9 mouse cellular contexts compared by ENCODE assay signal in the genomic region with DNA sequence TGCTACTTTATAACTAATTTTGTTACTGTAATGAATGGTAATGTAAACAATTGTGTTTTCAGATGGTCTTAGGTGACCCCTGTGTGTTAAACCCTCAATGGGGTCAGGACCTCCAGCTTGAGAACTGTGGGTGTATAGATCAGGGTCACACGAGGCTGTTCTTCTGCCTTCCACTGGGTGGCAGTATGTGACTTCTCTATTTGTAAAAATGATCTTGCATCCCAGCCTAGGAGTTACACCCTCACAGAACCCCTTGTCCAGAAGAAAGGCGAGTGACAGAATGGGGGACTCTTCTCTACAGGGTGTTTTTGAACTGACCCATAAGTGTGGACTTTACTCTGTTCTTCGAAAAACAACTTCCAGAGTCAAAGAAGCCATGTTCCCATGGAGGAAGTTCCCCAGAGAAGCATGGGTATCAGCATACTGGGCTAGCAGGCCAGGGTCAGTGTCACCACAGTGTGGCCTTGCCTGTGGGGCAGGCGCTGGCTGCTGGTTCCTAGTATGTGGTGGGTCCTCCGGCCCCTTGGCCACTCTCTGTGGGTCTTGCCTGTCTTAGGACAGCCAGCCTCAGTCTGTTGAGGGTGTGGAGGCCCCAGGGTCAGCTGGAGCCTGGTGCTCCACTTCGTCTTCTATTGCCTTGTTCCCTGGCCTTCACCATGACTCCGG. TPM values are rescaled to one million over a fixed set of nuclear protein-coding genes. Genes with fewer than 3 reads are reported as not detected.
DNase-seq lines count a peak whose midpoint lies in the region; ATAC-seq and TF ChIP-seq lines count a peak whose summit lies in the region.
"Had no signal": no experiment of that assay in that cellular context is flagged by ENCODE, and none has a peak within 500 bp of the region (broad histone marks: within the 10 kb centered on the region; RNA-seq: fewer than 3 reads in every experiment).

No protein-coding gene starts in this region.

- H3K9me3 ChIP-seq in embryonic facial prominence, embryonic 11.5 days (replicated peaks; ENCODE audit: control insufficient read depth, low read length) = no peaks in the 10 kb centered on the region
- no peaks in the 10 kb centered on the region for H3K9me3 ChIP-seq in hindbrain, postnatal 0 days (ENCODE audit: low read length)
- no peaks in the 10 kb centered on the region for H3K9me3 ChIP-seq in midbrain, embryonic 13.5 days
- H3K9me3 ChIP-seq: limb, embryonic 15.5 days had no signal

- no peaks in the 10 kb centered on the region for H3K36me3 ChIP-seq in embryonic facial prominence, embryonic 11.5 days (replicated peaks; ENCODE audit: control insufficient read depth, insufficient read depth, low read depth, low read length)
- H3K36me3 ChIP-seq in hindbrain, postnatal 0 days (ENCODE audit: insufficient read depth, low read length) = peaks cover 25% of the 10 kb centered on the region
- H3K36me3 ChIP-seq in midbrain, embryonic 13.5 days = peaks cover 75% of the 10 kb centered on the region

- H3K27me3 ChIP-seq in embryonic facial prominence, embryonic 11.5 days (ENCODE audit: control insufficient read depth, insufficient read depth, low read length) = no peaks in the 10 kb centered on the region
- H3K27me3 ChIP-seq in hindbrain, postnatal 0 days (ENCODE audit: insufficient read depth, low read length) = no peaks in the 10 kb centered on the region
- H3K27me3 ChIP-seq in midbrain, embryonic 13.5 days = no peaks in the 10 kb centered on the region
- H3K27me3 ChIP-seq: limb, embryonic 15.5 days had no signal

- no peaks in the 10 kb centered on the region for H3K4me1 ChIP-seq in embryonic facial prominence, embryonic 11.5 days (ENCODE audit: control insufficient read depth, insufficient read depth, low read length)
- no peaks in the 10 kb centered on the region for H3K4me1 ChIP-seq in hindbrain, postnatal 0 days (ENCODE audit: insufficient read depth, low read length)
- H3K4me1 ChIP-seq in midbrain, embryonic 13.5 days (replicated peaks) = no peaks in the 10 kb centered on the region
- H3K4me1 ChIP-seq: limb, embryonic 15.5 days had no signal

- H3K4me2 ChIP-seq in embryonic facial prominence, embryonic 11.5 days (ENCODE audit: low read depth, low read length) = no peak overlapping the region
- H3K4me2 ChIP-seq in hindbrain, postnatal 0 days (ENCODE audit: low read depth, low read length) = no peak overlapping the region
- H3K4me2 ChIP-seq in midbrain, embryonic 13.5 days (replicated peaks) = no peak overlapping the region
- H3K4me2 ChIP-seq: limb, embryonic 15.5 days had no signal

- ATAC-seq in embryonic facial prominence, embryonic 11.5 days (replicated peaks; ENCODE audit: insufficient number of reproducible peaks, low FRiP score, low TSS enrichment, low read depth) = no peak
- peak; percentile 75; the same call in 1 of the 2 replicates for ATAC-seq in hindbrain, postnatal 0 days
- ATAC-seq in midbrain, embryonic 13.5 days = peak; percentile 60; the same call in 1 of the 2 replicates

- H3K27ac ChIP-seq in embryonic facial prominence, embryonic 11.5 days (replicated peaks; ENCODE audit: low read depth, low read length) = no peak overlapping the region
- no peak overlapping the region for H3K27ac ChIP-seq in hindbrain, postnatal 0 days
- H3K27ac ChIP-seq in midbrain, embryonic 13.5 days = no peak overlapping the region
- H3K27ac ChIP-seq: limb, embryonic 15.5 days had no signal

- 74% methylated on average over 7 of the region's 7 CpGs for WGBS in embryonic facial prominence, embryonic 11.5 days
- 61% methylated on average over 7 of the region's 7 CpGs for WGBS in hindbrain, postnatal 0 days
- WGBS in midbrain, embryonic 13.5 days = 69% methylated on average over 7 of the region's 7 CpGs

- no peak overlapping the region for H3K9ac ChIP-seq in embryonic facial prominence, embryonic 11.5 days (replicated peaks; ENCODE audit: low read length)
- no peak overlapping the region for H3K9ac ChIP-seq in hindbrain, postnatal 0 days (replicated peaks; ENCODE audit: low read length)
- H3K9ac ChIP-seq in midbrain, embryonic 13.5 days (replicated peaks) = no peak overlapping the region
- H3K9ac ChIP-seq: limb, embryonic 15.5 days had no signal

- no peak overlapping the region for H3K4me3 ChIP-seq in embryonic facial prominence, embryonic 11.5 days (ENCODE audit: low read depth, low read length)
- no peak overlapping the region for H3K4me3 ChIP-seq in hindbrain, postnatal 0 days (ENCODE audit: low read length)
- H3K4me3 ChIP-seq in midbrain, embryonic 13.5 days (replicated peaks) = no peak overlapping the region
- H3K4me3 ChIP-seq: limb, embryonic 15.5 days had no signal

- peak; percentile 14 to 47 for DNase-seq in frontal cortex, postnatal 36 days (ENCODE audit: low spot score in 2 of 2)
- DNase-seq in frontal cortex, postnatal 10 days (ENCODE audit: low spot score in 2 of 2) = no peak
- peak; percentile 24 for DNase-seq in urinary bladder, postnatal 14 days (ENCODE audit: low spot score)
- DNase-seq in urinary bladder, postnatal 10 days (ENCODE audit: low spot score) = no peak
- DNase-seq in embryonic facial prominence, embryonic 11.5 days (ENCODE audit: low spot score) = peak; percentile 79
- DNase-seq in hindbrain, postnatal 0 days (ENCODE audit: low spot score) = peak; percentile 82
- no peak for DNase-seq in gastrocnemius, postnatal 36 days

- intact Hi-C loops in gastrocnemius, postnatal 36 days (cut with DNase I) = loop anchor here (5.0 kb wide), 2 partner anchors 78 to 188 kb away; no protein-coding TSS in a partner anchor

- TF ChIP-seq CTCF in hindbrain, postnatal 0 days (IDR thresholded peaks at IDR 0.05; ENCODE audit: low read depth) = peak; percentile 89

RNA-seq across cellular contexts. Expression of a gene that starts 42.4 kb away (rescaled TPM):
- 23.1 and 28.6 TPM in 2 replicates for polyA plus RNA-seq in embryonic facial prominence, embryonic 11.5 days (2014; fragmentation: Nextera tagmentation; extraction: Ambion mirVana)
- total RNA-seq in hindbrain, postnatal 0 days (2014; rRNA removed) = 49.3 and 52.9 TPM in 2 replicates
- 28.2 and 31.9 TPM in 2 replicates for polyA plus RNA-seq in hindbrain, postnatal 0 days (2015; fragmentation: Nextera tagmentation; extraction: Ambion mirVana)
- polyA plus RNA-seq in midbrain, embryonic 13.5 days (2015; fragmentation: Nextera tagmentation; extraction: Ambion mirVana) = 37.5 and 40.0 TPM in 2 replicates
- 10 to 100 TPM; 19.2 to 23.8 TPM for total RNA-seq in gastrocnemius, postnatal 36 days (2021)

RNA-seq across cellular contexts. Expression of a gene that starts 51.1 kb away (rescaled TPM):
- polyA plus RNA-seq in embryonic facial prominence, embryonic 11.5 days (2014; fragmentation: Nextera tagmentation; extraction: Ambion mirVana) = 59.5 and 60.3 TPM in 2 replicates
- 185 and 190 TPM in 2 replicates for total RNA-seq in hindbrain, postnatal 0 days (2014; rRNA removed)
- 162 and 167 TPM in 2 replicates for polyA plus RNA-seq in hindbrain, postnatal 0 days (2015; fragmentation: Nextera tagmentation; extraction: Ambion mirVana)
- 116 and 120 TPM in 2 replicates for polyA plus RNA-seq in midbrain, embryonic 13.5 days (2015; fragmentation: Nextera tagmentation; extraction: Ambion mirVana)
- total RNA-seq in gastrocnemius, postnatal 36 days (2021) = 1 to 10 TPM; 4.0 to 4.9 TPM

RNA-seq across cellular contexts. Expression of a gene that starts 52.7 kb away (rescaled TPM):
- polyA plus RNA-seq in embryonic facial prominence, embryonic 11.5 days (2014; fragmentation: Nextera tagmentation; extraction: Ambion mirVana) = 15.9 and 17.9 TPM in 2 replicates
- 20.1 and 24.1 TPM in 2 replicates for total RNA-seq in hindbrain, postnatal 0 days (2014; rRNA removed)
- 31.0 and 32.1 TPM in 2 replicates for polyA plus RNA-seq in hindbrain, postnatal 0 days (2015; fragmentation: Nextera tagmentation; extraction: Ambion mirVana)
- polyA plus RNA-seq in midbrain, embryonic 13.5 days (2015; fragmentation: Nextera tagmentation; extraction: Ambion mirVana) = 14.9 and 16.9 TPM in 2 replicates
- total RNA-seq in gastrocnemius, postnatal 36 days (2021) = 10 to 100 TPM; 10.6 to 10.7 TPM

Comparison
In these comparisons a context has a peak if more than half of its experiments do, and no peak if none do; other contexts are left out.
1. DNase-seq: peak in frontal cortex, postnatal 36 days (2 of 2), urinary bladder, postnatal 14 days (single experiment), embryonic facial prominence, embryonic 11.5 days (single experiment) and hindbrain, postnatal 0 days (single experiment); none in frontal cortex, postnatal 10 days (0 of 2), urinary bladder, postnatal 10 days (single experiment) and gastrocnemius, postnatal 36 days (0 of 2).